Mouse (Mus musculus): ENCODE data around the gene Olfr772.
"Not testable (repeated sequence)": the region's sequence is repeated elsewhere in the genome, so short reads cannot be mapped to it uniquely, and the experiment has no call there.

Gene Olfr772

GRCm38 (mm10) chr10:129177821-129178220, at the start of gene Olfr772:
Gene Olfr772, minus strand, starts transcription at chr10:129177921.
- DNase-seq, result not testable (repeated sequence)

GRCm38 (mm10) chr10:129187319-129187718, 9.6 kb upstream of the Olfr772 start, which contains the start of gene Olfr773:
Gene Olfr773, minus strand, starts transcription at chr10:129187419.
- DNase-seq, result not testable (repeated sequence)

DNA sequence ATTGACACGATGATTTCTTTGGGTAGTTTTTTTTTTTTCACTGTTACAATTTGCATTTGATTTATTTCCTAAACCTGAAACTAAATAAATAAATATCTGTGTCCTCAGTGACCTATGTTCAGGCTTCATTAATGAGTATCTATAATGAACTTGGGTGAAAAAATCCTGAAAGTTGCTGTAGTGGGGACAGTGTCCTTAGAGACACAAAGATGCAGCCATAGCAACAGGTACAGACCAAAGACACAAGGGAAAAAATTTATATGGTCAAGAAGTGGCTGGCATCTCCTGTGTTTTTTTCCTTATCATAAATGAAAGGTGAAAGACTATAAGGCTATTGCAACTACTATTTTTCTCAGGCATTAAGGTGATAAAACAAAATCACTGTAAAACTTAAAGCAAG, 13.1 kb downstream of the Olfr772 start, which contains the start of gene Olfr771:
Olfr771 (minus strand) TSS at position 101 of the 400 bp plus-strand sequence.
- DNase-seq, result no peak

DNA sequence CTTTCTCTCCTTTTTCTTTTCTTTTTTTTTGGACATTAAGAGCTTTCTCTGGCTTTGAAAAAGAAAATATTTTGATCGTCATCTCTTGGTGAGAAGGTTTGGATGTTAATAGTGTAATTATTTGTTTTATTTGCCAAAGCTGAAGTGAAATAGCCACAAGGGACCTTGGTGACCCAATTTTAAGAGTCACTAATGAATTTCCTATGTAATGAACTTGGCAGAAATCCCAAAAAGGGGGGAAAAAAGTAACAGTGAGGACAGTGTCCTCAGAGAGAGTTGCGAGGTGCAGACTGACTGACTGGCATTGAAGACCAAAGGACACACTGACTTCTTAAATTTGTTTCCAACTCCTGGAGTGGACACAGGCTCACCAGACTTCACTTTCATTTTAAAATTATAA, 38.8 kb downstream of the Olfr772 start, which contains the start of gene Olfr770:
Olfr770 (minus strand) TSS at position 101 of the 400 bp plus-strand sequence.
- no peak for DNase-seq

All from thymus, postnatal 14 days (tissue).